Mouse (Mus musculus) forebrain, embryonic 13.5 days (tissue): ENCODE data around the gene Ptprd. TPM values are rescaled to one million over a fixed set of nuclear protein-coding genes. Genes with fewer than 3 reads are reported as not detected.
A peak's percentile ranks its signal among the peaks of the same experiment; 100 is the strongest.

Experiments
- ATAC-seq: fragments of 200-750 bp; cut with Nextera tagmentation; 2 replicates; pipeline ENCODE4 v1.8.0; 2017
- H3K27ac ChIP-seq: fragments of 300-500 bp; sonication (generic); 2 replicates; pipeline ENCODE4 v1.5.1; 2015; ENCODE audit warnings: inconsistent platforms, mild to moderate bottlenecking, moderate library complexity
- H3K27me3 ChIP-seq: fragments of 300-500 bp; sonication (generic); 2 replicates; pipeline ENCODE4 v1.6.1; 2015; ENCODE audit warnings: mild to moderate bottlenecking, inconsistent platforms
- H3K36me3 ChIP-seq: fragments of 300-500 bp; sonication (generic); 2 replicates; pipeline ENCODE4 v1.6.1; 2015; ENCODE audit warnings: mild to moderate bottlenecking, inconsistent platforms; ENCODE audit not compliant: poor library complexity, severe bottlenecking
- H3K4me1 ChIP-seq: fragments of 300-500 bp; sonication (generic); 2 replicates; pipeline ENCODE4 v1.6.1; 2015; ENCODE audit warnings: inconsistent platforms
- H3K4me2 ChIP-seq: fragments of 300-500 bp; sonication (generic); 2 replicates; pipeline ENCODE4 v1.6.1; 2015; ENCODE audit warnings: inconsistent platforms, mild to moderate bottlenecking, moderate library complexity
- H3K4me3 ChIP-seq: fragments of 300-500 bp; sonication (generic); 2 replicates; pipeline ENCODE4 v1.5.1; 2015; ENCODE audit warnings: mild to moderate bottlenecking, inconsistent platforms
- H3K9ac ChIP-seq: fragments of 300-500 bp; sonication (generic); 2 replicates; pipeline ENCODE4 v1.6.1; 2015; ENCODE audit warnings: mild to moderate bottlenecking, inconsistent platforms
- H3K9me3 ChIP-seq: fragments of 300-500 bp; sonication (generic); replicated peaks from 2 replicates; pipeline ENCODE4 v1.6.1; 2016; ENCODE audit warnings: inconsistent platforms
- WGBS: fragments of 180-500 bp; shearing (Covaris S2); methylation state at CpG from one replicate; pipeline ENCODE4 v1.1.7; 2015; 5-methylcytosine and 5-hydroxymethylcytosine counted together
- polyA plus RNA-seq: library from polyadenylated mRNA; unstranded; fragments of >200 nt; fragmentation: Nextera tagmentation; extraction: Ambion mirVana; gene quantifications from 2 replicates; pipeline ENCODE4 v1.2.1, GENCODE M21; 2015

The Ptprd gene
- polyA plus RNA-seq, 1 experiment from 2014 or later = 53.8 TPM

- no peaks in the 10 kb centered on the region for H3K4me1 ChIP-seq
- no peaks in the 10 kb centered on the region for H3K36me3 ChIP-seq
- ATAC-seq = no peak
- no peak overlapping the region for H3K4me3 ChIP-seq
- 85% methylated on average over 6 of the region's 6 CpGs for WGBS
- no peaks in the 10 kb centered on the region for H3K9me3 ChIP-seq
- no peaks in the 10 kb centered on the region for H3K27me3 ChIP-seq
- H3K27ac ChIP-seq = no peak overlapping the region
- no peak overlapping the region for H3K4me2 ChIP-seq
- H3K9ac ChIP-seq = no peak overlapping the region
Observed at GRCm38 (mm10) chr4:76941382-76942360, 1270.1 kb downstream of the Ptprd start.

- H3K27ac ChIP-seq = no peak overlapping the region
- no peak overlapping the region for H3K9ac ChIP-seq
- no peak overlapping the region for H3K4me3 ChIP-seq
- H3K4me2 ChIP-seq = no peak overlapping the region
- no peaks in the 10 kb centered on the region for H3K27me3 ChIP-seq
- H3K9me3 ChIP-seq = no peaks in the 10 kb centered on the region
- no peaks in the 10 kb centered on the region for H3K4me1 ChIP-seq
- H3K36me3 ChIP-seq = no peaks in the 10 kb centered on the region
- no peak for ATAC-seq
- WGBS = 66% methylated on average over 2 of the region's 2 CpGs
Observed at GRCm38 (mm10) chr4:76931559-76931958, 1280.2 kb downstream of the Ptprd start.

- Histone ChIP-seq H3K9ac (no peak overlapping the region), H3K4me2 (no peak overlapping the region), H3K36me3 (no peaks in the 10 kb centered on the region), H3K4me3 (no peak overlapping the region), H3K9me3 (no peaks in the 10 kb centered on the region), H3K27ac (no peak overlapping the region), H3K4me1 (no peaks in the 10 kb centered on the region), H3K27me3 (no peaks in the 10 kb centered on the region)
- no peak for ATAC-seq
- WGBS = 75% methylated on average over 5 of the region's 5 CpGs
Observed at GRCm38 (mm10) chr4:76913532-76914150, 1298.1 kb downstream of the Ptprd start.

- Histone ChIP-seq H3K4me3 (no peak overlapping the region), H3K9me3 (no peaks in the 10 kb centered on the region), H3K4me2 (no peak overlapping the region), H3K27me3 (no peaks in the 10 kb centered on the region), H3K9ac (no peak overlapping the region), H3K27ac (no peak overlapping the region), H3K36me3 (no peaks in the 10 kb centered on the region), H3K4me1 (peaks cover 5% of the 10 kb centered on the region; the same call in 1 of the 2 replicates)
- no peak for ATAC-seq
- WGBS = 9% methylated on average over 1 of the region's 1 CpGs
Observed at GRCm38 (mm10) chr4:76901692-76902091, 1310.1 kb downstream of the Ptprd start.

- no peaks in the 10 kb centered on the region for H3K9me3 ChIP-seq
- no peak overlapping the region for H3K4me3 ChIP-seq
- no peaks in the 10 kb centered on the region for H3K36me3 ChIP-seq
- no peaks in the 10 kb centered on the region for H3K4me1 ChIP-seq
- no peaks in the 10 kb centered on the region for H3K27me3 ChIP-seq
- no peak overlapping the region for H3K4me2 ChIP-seq
- ATAC-seq = no peak
- WGBS = 93% methylated on average over 1 of the region's 1 CpGs
- no peak overlapping the region for H3K9ac ChIP-seq
- no peak overlapping the region for H3K27ac ChIP-seq
Observed at GRCm38 (mm10) chr4:76889669-76890068, 1322.1 kb downstream of the Ptprd start.

GRCm38 (mm10) chr4:76881610-76882009 lies 1330.2 kb downstream of the Ptprd start:
- H3K4me2 ChIP-seq = no peak overlapping the region
- H3K9me3 ChIP-seq = no peaks in the 10 kb centered on the region
- no peak overlapping the region for H3K27ac ChIP-seq
- H3K4me1 ChIP-seq = no peaks in the 10 kb centered on the region
- no peaks in the 10 kb centered on the region for H3K36me3 ChIP-seq
- no peak for ATAC-seq
- 33% methylated on average over 3 of the region's 3 CpGs for WGBS
- H3K4me3 ChIP-seq = no peak overlapping the region
- H3K9ac ChIP-seq = no peak overlapping the region
- H3K27me3 ChIP-seq = no peaks in the 10 kb centered on the region

GRCm38 (mm10) chr4:76870971-76871370 lies 1340.8 kb downstream of the Ptprd start:
- no peaks in the 10 kb centered on the region for H3K9me3 ChIP-seq
- H3K27ac ChIP-seq = no peak overlapping the region
- H3K4me1 ChIP-seq = no peaks in the 10 kb centered on the region
- H3K36me3 ChIP-seq = no peaks in the 10 kb centered on the region
- no peak overlapping the region for H3K4me3 ChIP-seq
- no peak overlapping the region for H3K9ac ChIP-seq
- 95% methylated on average over 1 of the region's 1 CpGs for WGBS
- H3K27me3 ChIP-seq = no peaks in the 10 kb centered on the region
- no peak for ATAC-seq
- no peak overlapping the region for H3K4me2 ChIP-seq

- no peak overlapping the region for H3K9ac ChIP-seq
- H3K4me2 ChIP-seq = no peak overlapping the region
- H3K27ac ChIP-seq = no peak overlapping the region
- no peaks in the 10 kb centered on the region for H3K4me1 ChIP-seq
- H3K4me3 ChIP-seq = no peak overlapping the region
- H3K9me3 ChIP-seq = no peaks in the 10 kb centered on the region
- 63% methylated on average over 3 of the region's 3 CpGs for WGBS
- H3K27me3 ChIP-seq = no peaks in the 10 kb centered on the region
- no peaks in the 10 kb centered on the region for H3K36me3 ChIP-seq
- ATAC-seq = no peak
Observed at GRCm38 (mm10) chr4:76865585-76865984, 1346.2 kb downstream of the Ptprd start.

GRCm38 (mm10) chr4:76846265-76846664 lies 1365.5 kb downstream of the Ptprd start:
- 61% methylated on average over 7 of the region's 7 CpGs for WGBS
- no peaks in the 10 kb centered on the region for H3K36me3 ChIP-seq
- no peaks in the 10 kb centered on the region for H3K9me3 ChIP-seq
- no peak overlapping the region for H3K4me2 ChIP-seq
- H3K27me3 ChIP-seq = no peaks in the 10 kb centered on the region
- no peaks in the 10 kb centered on the region for H3K4me1 ChIP-seq
- no peak overlapping the region for H3K4me3 ChIP-seq
- ATAC-seq = no peak
- H3K9ac ChIP-seq = no peak overlapping the region
- no peak overlapping the region for H3K27ac ChIP-seq

GRCm38 (mm10) chr4:76839016-76839415 lies 1372.7 kb downstream of the Ptprd start:
- Histone ChIP-seq H3K4me3 (no peak overlapping the region), H3K4me1 (no peaks in the 10 kb centered on the region), H3K9ac (no peak overlapping the region), H3K27me3 (no peaks in the 10 kb centered on the region), H3K4me2 (no peak overlapping the region), H3K36me3 (no peaks in the 10 kb centered on the region), H3K27ac (no peak overlapping the region), H3K9me3 (no peaks in the 10 kb centered on the region)
- ATAC-seq = no peak
- WGBS = 95% methylated on average over 1 of the region's 1 CpGs

- ATAC-seq = no peak
- H3K9ac ChIP-seq = no peak overlapping the region
- WGBS = 75% methylated on average over 2 of the region's 2 CpGs
- no peak overlapping the region for H3K4me2 ChIP-seq
- H3K36me3 ChIP-seq = no peaks in the 10 kb centered on the region
- H3K9me3 ChIP-seq = no peaks in the 10 kb centered on the region
- no peaks in the 10 kb centered on the region for H3K4me1 ChIP-seq
- H3K27me3 ChIP-seq = no peaks in the 10 kb centered on the region
- no peak overlapping the region for H3K4me3 ChIP-seq
- H3K27ac ChIP-seq = no peak overlapping the region
Observed at GRCm38 (mm10) chr4:76812138-76812537, 1399.6 kb downstream of the Ptprd start.

- Histone ChIP-seq H3K4me1 (peaks cover 9% of the 10 kb centered on the region), H3K9ac (no peak overlapping the region), H3K27ac (no peak overlapping the region), H3K36me3 (no peaks in the 10 kb centered on the region), H3K27me3 (no peaks in the 10 kb centered on the region), H3K4me3 (no peak overlapping the region), H3K4me2 (no peak overlapping the region), H3K9me3 (no peaks in the 10 kb centered on the region)
- 0 out of 2 replicates have a peak, but pooled peaks have one; percentile 41 for ATAC-seq
- WGBS = 84% methylated on average over 4 of the region's 4 CpGs
Observed at GRCm38 (mm10) chr4:76802708-76803107, 1409.1 kb downstream of the Ptprd start.
